Mouse (Mus musculus) myocyte (in vitro differentiated cells): ENCODE measurements around the gene Gm45062.
A peak's percentile ranks its signal among the peaks of the same experiment; 100 is the strongest.

Experiments
- MAX ChIP-seq: IDR thresholded peaks from one replicate; pipeline ENCODE4 v1.6.1; 2011; ENCODE audit warnings: low read depth, mild to moderate bottlenecking, control low read depth
- MYOG ChIP-seq, 3 experiments: IDR thresholded peaks; one replicate each; pipeline ENCODE4 v1.6.1; 2011; ENCODE audit warnings: control low read depth in 2 of 3, low read depth in 2 of 3, mild to moderate bottlenecking in 2 of 3; ENCODE audit not compliant: insufficient read length in 2 of 3, control insufficient read depth in 1 of 3, insufficient read depth in 1 of 3
- POLR2A ChIP-seq: IDR thresholded peaks from one replicate; pipeline ENCODE4 v1.6.1; 2011; ENCODE audit warnings: low read depth, mild to moderate bottlenecking, control low read depth, moderate library complexity; ENCODE audit not compliant: insufficient read length
- POLR2AphosphoS2 ChIP-seq: IDR thresholded peaks from one replicate; pipeline ENCODE4 v1.6.1; 2011; ENCODE audit warnings: low read depth, control low read depth; ENCODE audit not compliant: insufficient read length
- SRF ChIP-seq: IDR thresholded peaks from one replicate; pipeline ENCODE4 v1.6.1; 2011; ENCODE audit warnings: low read depth; ENCODE audit not compliant: control insufficient read depth, insufficient read length
- USF1 ChIP-seq: IDR thresholded peaks from one replicate; pipeline ENCODE4 v1.6.1; 2011; ENCODE audit warnings: low read depth, mild to moderate bottlenecking, control low read depth, moderate library complexity

DNA sequence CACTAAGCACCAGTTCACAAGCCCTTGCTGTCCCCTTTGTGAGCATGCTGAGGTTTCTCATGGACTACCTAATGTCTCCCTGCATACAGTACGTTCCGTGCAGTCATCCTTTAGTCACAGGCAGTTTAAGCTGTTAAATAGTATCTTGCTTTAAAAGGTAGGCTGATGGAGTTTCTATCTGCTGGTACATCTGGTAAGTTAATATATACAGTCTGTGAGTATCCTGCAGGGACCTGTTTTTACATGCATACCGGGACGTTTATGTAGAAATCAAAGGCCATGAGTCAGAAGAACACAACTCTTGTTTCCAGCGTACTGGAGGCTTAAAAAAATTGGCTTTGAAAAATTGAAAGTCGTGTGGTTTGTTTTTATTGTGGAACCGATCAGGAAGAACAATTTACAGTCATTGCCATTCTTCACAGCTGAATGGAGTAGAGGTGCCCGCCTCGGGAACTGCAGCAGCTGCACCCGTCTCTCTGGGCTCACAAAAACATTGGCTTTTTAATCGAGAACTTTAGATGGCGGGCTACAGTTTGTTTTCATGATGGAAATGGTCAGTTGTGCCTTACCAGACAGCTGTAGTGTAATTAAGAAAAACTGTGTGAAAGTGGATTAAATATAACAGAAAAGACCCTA lies 93.4 kb downstream of the Gm45062 start:
- TF ChIP-seq MAX = no peak
- no peak for TF ChIP-seq USF1
- TF ChIP-seq POLR2A = no peak
- peak in 1 of 3 experiments; percentile 19 for TF ChIP-seq MYOG (IDR thresholded peaks at IDR 0.05; ENCODE audit: control insufficient read depth in 1 of 3, insufficient read depth in 1 of 3, insufficient read length in 2 of 3, low read depth in 2 of 3)
- TF ChIP-seq POLR2AphosphoS2 = no peak
- no peak for TF ChIP-seq SRF
